In genomic region chr8:57791309-57791721, GRCm38 (mm10) we compare ENCODE assay signal across 10 mouse cellular contexts.
A peak's percentile ranks its signal among the peaks of the same experiment; 100 is the strongest.
DNase-seq lines count a peak whose midpoint lies in the region; ATAC-seq lines count a peak whose summit lies in the region.
"Had no signal": no experiment of that assay in that cellular context is flagged by ENCODE, and none has a peak within 500 bp of the region (broad histone marks: within the 10 kb centered on the region; RNA-seq: fewer than 3 reads in every experiment).

No protein-coding gene starts in this region.

- H3K4me2 ChIP-seq in heart, embryonic 14.5 days (ENCODE audit: low read length), result 0 out of 2 replicates have a peak overlapping the region, but pooled peaks have one; percentile 27
- H3K4me2 ChIP-seq in heart, embryonic 11.5 days, result no peak overlapping the region
- H3K4me2 ChIP-seq in forebrain, embryonic 16.5 days (ENCODE audit: low read length), result no peak overlapping the region
- H3K4me2 ChIP-seq in kidney, embryonic 16.5 days (replicated peaks; ENCODE audit: low read depth, low read length), result no peak overlapping the region
- H3K4me2 ChIP-seq: embryonic facial prominence, embryonic 12.5 days; liver, embryonic 13.5 days had no signal

- 26% methylated on average over 5 of the region's 5 CpGs for WGBS in heart, embryonic 14.5 days
- 30% methylated on average over 5 of the region's 5 CpGs for WGBS in heart, embryonic 11.5 days (ENCODE audit: insufficient replicate concordance)
- WGBS in forebrain, embryonic 16.5 days, result 31% methylated on average over 5 of the region's 5 CpGs
- 11% methylated on average over 5 of the region's 5 CpGs for WGBS in kidney, embryonic 16.5 days

- no peak overlapping the region for H3K4me3 ChIP-seq in heart, embryonic 14.5 days (ENCODE audit: control insufficient read depth in 1 of 2, insufficient read depth in 1 of 2, low read depth in 1 of 2, low read length in 2 of 2)
- H3K4me3 ChIP-seq in heart, embryonic 11.5 days (ENCODE audit: low read depth, low read length), result no peak overlapping the region
- H3K4me3 ChIP-seq in forebrain, embryonic 16.5 days (replicated peaks; ENCODE audit: low read length), result no peak overlapping the region
- no peak overlapping the region for H3K4me3 ChIP-seq in kidney, embryonic 16.5 days (ENCODE audit: low read length)
- H3K4me3 ChIP-seq: embryonic facial prominence, embryonic 12.5 days; liver, embryonic 13.5 days had no signal

- no peak overlapping the region for H3K27ac ChIP-seq in heart, embryonic 14.5 days (replicated peaks in 1 of 2; ENCODE audit: control insufficient read depth in 1 of 2, insufficient read depth in 1 of 2, low read depth in 2 of 2, low read length in 2 of 2)
- H3K27ac ChIP-seq in heart, embryonic 11.5 days (ENCODE audit: low read depth, low read length), result no peak overlapping the region
- H3K27ac ChIP-seq in forebrain, embryonic 16.5 days (ENCODE audit: low read length), result no peak overlapping the region
- H3K27ac ChIP-seq in kidney, embryonic 16.5 days (ENCODE audit: low read length), result no peak overlapping the region
- H3K27ac ChIP-seq: embryonic facial prominence, embryonic 12.5 days; liver, embryonic 13.5 days had no signal

- no peak overlapping the region for H3K9ac ChIP-seq in heart, embryonic 14.5 days (ENCODE audit: low read length)
- no peak overlapping the region for H3K9ac ChIP-seq in heart, embryonic 11.5 days (ENCODE audit: low read depth, low read length)
- H3K9ac ChIP-seq in forebrain, embryonic 16.5 days (replicated peaks; ENCODE audit: low read depth, low read length), result no peak overlapping the region
- no peak overlapping the region for H3K9ac ChIP-seq in kidney, embryonic 16.5 days (replicated peaks; ENCODE audit: low read length)
- H3K9ac ChIP-seq: embryonic facial prominence, embryonic 12.5 days; liver, embryonic 13.5 days had no signal

- H3K4me1 ChIP-seq in heart, embryonic 14.5 days (ENCODE audit: control insufficient read depth in 2 of 2, insufficient read depth in 2 of 2, low read length in 2 of 2), result peaks cover 0 to 9% of the 10 kb centered on the region in 2 experiments; a peak in 1 of 4 replicates
- H3K4me1 ChIP-seq in heart, embryonic 11.5 days (ENCODE audit: control insufficient read depth, insufficient read depth, low read length), result peaks cover 3% of the 10 kb centered on the region; the same call in 1 of the 2 replicates
- H3K4me1 ChIP-seq in forebrain, embryonic 16.5 days (replicated peaks; ENCODE audit: control insufficient read depth, insufficient read depth, low read length), result no peaks in the 10 kb centered on the region
- H3K4me1 ChIP-seq in kidney, embryonic 16.5 days (ENCODE audit: insufficient read depth, low read length), result no peaks in the 10 kb centered on the region
- H3K4me1 ChIP-seq: embryonic facial prominence, embryonic 12.5 days; liver, embryonic 13.5 days had no signal

- no peaks in the 10 kb centered on the region for H3K9me3 ChIP-seq in heart, embryonic 14.5 days (ENCODE audit: control insufficient read depth, low read length)
- no peaks in the 10 kb centered on the region for H3K9me3 ChIP-seq in heart, embryonic 11.5 days (replicated peaks; ENCODE audit: control insufficient read depth, low read length)
- no peaks in the 10 kb centered on the region for H3K9me3 ChIP-seq in forebrain, embryonic 16.5 days (ENCODE audit: control insufficient read depth, low read length)
- no peaks in the 10 kb centered on the region for H3K9me3 ChIP-seq in kidney, embryonic 16.5 days (ENCODE audit: low read length)
- H3K9me3 ChIP-seq: embryonic facial prominence, embryonic 12.5 days; liver, embryonic 13.5 days had no signal

- H3K36me3 ChIP-seq in heart, embryonic 14.5 days (ENCODE audit: control insufficient read depth, insufficient read depth, low read length), result no peaks in the 10 kb centered on the region
- H3K36me3 ChIP-seq in heart, embryonic 11.5 days (ENCODE audit: control insufficient read depth, insufficient read depth, low read length), result no peaks in the 10 kb centered on the region
- no peaks in the 10 kb centered on the region for H3K36me3 ChIP-seq in forebrain, embryonic 16.5 days (ENCODE audit: control insufficient read depth, insufficient read depth)
- H3K36me3 ChIP-seq in kidney, embryonic 16.5 days (ENCODE audit: insufficient read depth, low read length), result no peaks in the 10 kb centered on the region
- no peaks in the 10 kb centered on the region for H3K36me3 ChIP-seq in splenic B cell, adult 2 months (ENCODE audit: control insufficient read depth, insufficient read depth, low read length, poor library complexity, severe bottlenecking)
- H3K36me3 ChIP-seq: embryonic facial prominence, embryonic 12.5 days; liver, embryonic 13.5 days had no signal

- DNase-seq in B cell, adult 2 months, result peak; percentile 41 to 46
- peak; percentile 72 for DNase-seq in NIH3T3 (ENCODE audit: low read depth)
- DNase-seq in splenic B cell, adult 2 months (ENCODE audit: low read depth, low spot score), result peak; percentile 54
- no peak for DNase-seq in testis, postnatal 14 days (ENCODE audit: low spot score)
- DNase-seq: liver, embryonic 13.5 days had no signal

- no peaks in the 10 kb centered on the region for H3K27me3 ChIP-seq in heart, embryonic 14.5 days (ENCODE audit: control insufficient read depth, insufficient read depth, low read length)
- no peaks in the 10 kb centered on the region for H3K27me3 ChIP-seq in heart, embryonic 11.5 days (ENCODE audit: control insufficient read depth, insufficient read depth, low read length)
- H3K27me3 ChIP-seq in forebrain, embryonic 16.5 days (replicated peaks; ENCODE audit: control insufficient read depth, insufficient read depth, low read length), result no peaks in the 10 kb centered on the region
- H3K27me3 ChIP-seq in kidney, embryonic 16.5 days (ENCODE audit: insufficient read depth, low read length), result no peaks in the 10 kb centered on the region
- no peaks in the 10 kb centered on the region for H3K27me3 ChIP-seq in splenic B cell, adult 2 months (ENCODE audit: control insufficient read depth, insufficient read depth, low read length, poor library complexity, severe bottlenecking)
- H3K27me3 ChIP-seq: embryonic facial prominence, embryonic 12.5 days; liver, embryonic 13.5 days had no signal

- no peak for ATAC-seq in heart, embryonic 14.5 days (ENCODE audit: insufficient number of reproducible peaks, insufficient read depth, low FRiP score, low read depth)
- no peak for ATAC-seq in heart, embryonic 11.5 days (replicated peaks; ENCODE audit: insufficient number of reproducible peaks, low FRiP score, low TSS enrichment)
- peak; percentile 46; the same call in 1 of the 2 replicates for ATAC-seq in forebrain, embryonic 16.5 days
- ATAC-seq in kidney, embryonic 16.5 days (ENCODE audit: low FRiP score, low TSS enrichment), result peak; percentile 59

Comparison
In these comparisons a context has a peak if more than half of its experiments do, and no peak if none do; other contexts are left out.
1. ATAC-seq: peak in forebrain, embryonic 16.5 days (single experiment) and kidney, embryonic 16.5 days (single experiment); none in heart, embryonic 14.5 days (single experiment) and heart, embryonic 11.5 days (single experiment).